Mouse (Mus musculus): Measurements from ENCODE around the gene Fbp1. TPM values are rescaled to one million over a fixed set of nuclear protein-coding genes. Genes with fewer than 3 reads are reported as not detected.
"Not testable (repeated sequence)": the region's sequence is repeated elsewhere in the genome, so short reads cannot be mapped to it uniquely, and the experiment has no call there.

The Fbp1 gene
- polyA plus RNA-seq, 1 experiment from 2014 or later: 3.5 TPM

GRCm38 (mm10) chr13:62815705-62816104 is 72.4 kb downstream of the Fbp1 start:
- not testable (repeated sequence) for H3K27me3 ChIP-seq; H3K4me2 ChIP-seq (replicated peaks); H3K9me3 ChIP-seq (replicated peaks); H3K4me1 ChIP-seq; H3K36me3 ChIP-seq; H3K9ac ChIP-seq; H3K27ac ChIP-seq (replicated peaks); H3K4me3 ChIP-seq (replicated peaks); ATAC-seq (ENCODE audit: insufficient number of reproducible peaks, low FRiP score, low TSS enrichment, low read depth)
- WGBS: 75% methylated on average over 3 of the region's 3 CpGs

Other genes with a start within 250 kb of the Fbp1 start
- gene Platr25, start 127.6 kb downstream of the Fbp1 start, polyA plus RNA-seq (2015; fragmentation: Nextera tagmentation; extraction: Ambion mirVana): 23.1 and 25.8 TPM in 2 replicates
- gene Gm5141, start 102.5 kb downstream of the Fbp1 start, polyA plus RNA-seq (2015; fragmentation: Nextera tagmentation; extraction: Ambion mirVana): 8.0 and 9.0 TPM in 2 replicates
- gene Fbp2, start 29.9 kb downstream of the Fbp1 start, polyA plus RNA-seq (2015; fragmentation: Nextera tagmentation; extraction: Ambion mirVana): 2.6 and 2.9 TPM in 2 replicates
- gene 2010111I01Rik, start 76.6 kb upstream of the Fbp1 start, polyA plus RNA-seq (2015; fragmentation: Nextera tagmentation; extraction: Ambion mirVana): 197 and 226 TPM in 2 replicates

All from embryonic facial prominence, embryonic 15.5 days (tissue).